Mouse (Mus musculus): ENCODE data around the gene Clba1.

DNA sequence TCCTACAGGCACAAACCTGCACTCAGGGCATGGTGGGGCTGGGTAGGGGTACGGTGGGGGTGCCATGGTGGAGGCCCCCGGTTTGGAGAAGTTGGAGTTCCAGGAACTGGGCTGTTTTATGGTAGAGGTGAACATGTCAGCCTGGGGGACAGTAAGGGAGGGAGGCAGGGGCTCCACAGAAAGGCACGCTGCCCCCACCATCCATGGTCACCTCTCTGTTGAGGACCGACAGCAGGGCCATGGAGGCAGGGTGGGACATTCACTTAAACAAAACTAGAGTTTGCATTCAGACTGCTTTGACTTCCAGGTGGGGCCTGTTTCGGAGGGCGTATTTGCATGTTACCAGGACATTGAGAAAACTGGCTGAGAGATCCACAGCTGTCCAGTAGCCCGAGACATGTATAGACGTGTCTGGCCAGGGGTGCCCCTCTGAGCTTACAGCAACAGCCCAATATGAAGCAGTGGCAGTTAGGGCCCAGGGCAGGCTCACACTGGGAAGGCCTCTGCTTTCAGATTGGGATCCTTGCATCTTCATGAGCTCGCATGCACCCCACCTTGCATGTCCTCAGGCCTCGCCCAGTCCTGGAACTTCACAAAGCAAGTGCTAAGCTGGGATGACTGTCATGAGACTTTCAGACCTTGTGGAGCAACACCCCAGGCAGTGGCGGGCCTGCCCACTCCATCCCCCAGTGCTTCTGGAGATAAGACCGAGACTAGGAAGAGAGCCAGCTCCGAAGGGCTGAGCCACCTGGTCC, 15.0 kb upstream of the Clba1 start:
- TF ChIP-seq POLR2A (IDR thresholded peaks at IDR 0.05; ENCODE audit: insufficient read depth, low read depth, low read length) = no peak
- TF ChIP-seq CTCF (IDR thresholded peaks at IDR 0.05; ENCODE audit: insufficient read depth, low read depth, low read length) = no peak

Data from olfactory bulb, adult 2 months (tissue).